Mouse (Mus musculus) c-Kit-positive CD71-positive TER-119-negative erythroid progenitor cells, embryonic 14.5 days (primary cell): Measurements from ENCODE around the gene Fam111a.
"Not testable (repeated sequence)": the region's sequence is repeated elsewhere in the genome, so short reads cannot be mapped to it uniquely, and the experiment has no call there.

Experiments
- DNase-seq: peaks from one replicate; pipeline ENCODE4 v3.0.0-alpha.2; 2013; ENCODE audit warnings: low read depth

Fam111a gene

DNA sequence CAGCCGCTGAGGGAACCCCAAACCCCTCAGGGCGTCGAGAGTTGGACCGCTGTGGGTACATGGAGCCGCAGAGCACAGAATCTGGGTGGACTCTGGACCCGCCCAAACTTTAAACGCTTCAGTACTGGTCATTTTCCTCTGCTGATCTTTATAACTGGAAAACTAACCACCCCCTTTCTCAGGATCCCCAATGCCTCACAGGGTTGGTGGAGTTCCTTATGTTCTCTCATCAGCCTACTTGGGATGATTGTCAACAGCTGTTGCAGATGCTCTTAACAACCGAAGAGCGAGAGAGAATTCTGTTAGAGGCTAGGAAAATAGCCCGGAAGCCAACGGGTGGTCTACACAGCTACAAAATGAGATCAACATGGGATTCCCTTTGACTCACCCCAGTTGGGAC, at the start of gene Fam111a:
Gene Fam111a, plus strand, starts transcription at position 301 of the 400 bp plus-strand sequence.
- not testable (repeated sequence) for DNase-seq

DNA sequence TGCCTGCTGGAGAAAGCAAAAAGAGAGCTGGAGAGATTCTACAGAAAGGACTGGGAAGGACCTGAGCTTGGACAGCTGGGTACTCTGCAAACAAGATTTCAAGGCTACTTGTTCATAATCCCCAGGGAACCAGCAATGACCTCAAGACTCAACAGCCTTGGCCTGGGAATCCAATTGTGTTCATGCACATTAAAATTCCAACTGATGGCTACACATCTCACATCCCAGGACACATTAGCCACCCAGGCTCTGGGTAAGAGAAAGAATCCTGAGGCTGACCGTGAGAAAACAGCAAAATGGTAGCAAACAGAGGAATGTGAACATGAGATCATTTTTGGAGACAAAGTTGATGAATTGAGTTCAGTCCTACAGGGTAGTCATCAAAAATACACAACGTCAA, 49.3 kb upstream of the Fam111a start:
- DNase-seq, result no peak

GRCm38 (mm10) chr19:12497909-12498308, 47.6 kb upstream of the Fam111a start:
- DNase-seq, result no peak

DNA sequence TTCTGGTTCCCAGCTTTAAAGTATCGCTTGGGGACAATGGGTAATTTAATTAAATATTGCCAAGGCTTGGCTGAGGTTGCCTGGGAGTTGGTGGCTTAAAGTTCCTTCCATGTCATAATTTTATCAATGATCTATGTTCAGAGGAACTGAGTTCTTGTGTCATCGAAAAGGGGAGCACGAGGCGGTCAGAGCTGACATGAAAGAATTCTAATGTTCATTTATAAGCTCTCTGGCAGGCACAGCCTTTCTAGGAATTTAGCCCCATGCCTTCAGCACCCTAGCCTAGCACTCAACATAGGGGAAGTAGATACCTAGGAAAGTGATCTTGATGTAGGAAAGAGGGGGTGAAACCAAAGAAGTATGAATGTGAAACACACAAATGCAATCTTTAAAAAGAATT, 47.2 kb upstream of the Fam111a start:
- DNase-seq, result no peak

- no peak for DNase-seq
Measured at GRCm38 (mm10) chr19:12498941-12499340, 46.6 kb upstream of the Fam111a start.

DNA sequence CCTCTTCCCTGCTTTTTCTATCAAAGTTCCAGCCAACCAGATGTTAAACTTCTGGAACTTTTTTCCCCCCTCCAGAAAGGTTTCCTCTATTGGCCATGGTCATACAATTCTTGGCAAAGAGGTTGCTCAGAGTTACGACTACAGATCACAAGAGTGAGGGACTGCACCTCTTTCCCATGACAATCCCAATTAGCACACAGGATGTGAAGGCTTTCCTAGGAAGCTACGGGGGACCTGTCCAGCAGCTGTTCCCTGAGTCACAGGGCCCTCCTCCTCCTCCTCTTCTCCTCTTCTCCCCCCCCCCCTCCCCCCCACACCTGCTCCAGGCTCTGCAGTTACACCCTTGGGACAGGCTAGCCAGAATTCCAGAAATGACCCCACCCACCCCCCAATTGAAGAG, 46.1 kb upstream of the Fam111a start:
- no peak for DNase-seq

DNA sequence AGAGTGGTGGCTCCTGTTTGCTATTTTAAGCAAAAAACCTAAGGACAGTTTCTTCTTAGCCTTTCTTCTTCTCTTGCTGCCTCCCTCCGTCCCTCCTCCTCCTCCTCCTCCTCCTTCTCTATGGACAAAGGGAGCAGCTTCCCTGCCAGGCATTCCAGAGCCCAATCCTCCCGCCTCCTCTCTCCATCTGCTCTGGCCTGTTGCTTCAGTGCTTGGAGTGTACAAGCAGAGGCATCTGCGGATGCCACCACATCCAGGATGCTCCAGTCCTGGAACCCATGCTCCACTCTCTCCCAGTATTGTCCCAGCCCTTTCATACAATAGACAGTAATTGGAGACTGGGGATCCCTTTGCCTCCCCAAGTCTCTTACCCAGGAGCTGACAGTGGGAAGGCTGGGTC, 45.4 kb upstream of the Fam111a start:
- no peak for DNase-seq

DNA sequence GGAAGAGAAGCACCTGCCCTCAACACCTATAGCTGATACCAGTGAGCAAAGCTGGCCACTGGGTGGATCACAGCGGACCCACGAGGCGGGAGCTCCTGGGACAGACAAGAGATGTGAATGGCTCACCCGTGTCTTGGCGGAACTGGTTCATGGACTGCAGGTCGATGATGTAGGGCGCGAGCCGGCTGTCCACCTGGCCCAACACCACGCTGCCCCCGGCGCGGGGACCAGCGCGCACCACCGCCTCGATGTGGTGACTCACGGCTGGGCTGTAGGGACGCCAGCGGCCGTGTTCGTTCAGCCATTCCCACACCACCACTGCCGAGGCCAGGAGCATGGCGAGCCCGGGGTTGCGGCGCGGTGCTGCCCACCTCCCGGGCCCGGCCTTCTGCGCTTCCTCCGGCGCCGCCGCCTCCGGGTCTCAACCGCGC, 44.6 kb upstream of the Fam111a start:
- no peak for DNase-seq

DNA sequence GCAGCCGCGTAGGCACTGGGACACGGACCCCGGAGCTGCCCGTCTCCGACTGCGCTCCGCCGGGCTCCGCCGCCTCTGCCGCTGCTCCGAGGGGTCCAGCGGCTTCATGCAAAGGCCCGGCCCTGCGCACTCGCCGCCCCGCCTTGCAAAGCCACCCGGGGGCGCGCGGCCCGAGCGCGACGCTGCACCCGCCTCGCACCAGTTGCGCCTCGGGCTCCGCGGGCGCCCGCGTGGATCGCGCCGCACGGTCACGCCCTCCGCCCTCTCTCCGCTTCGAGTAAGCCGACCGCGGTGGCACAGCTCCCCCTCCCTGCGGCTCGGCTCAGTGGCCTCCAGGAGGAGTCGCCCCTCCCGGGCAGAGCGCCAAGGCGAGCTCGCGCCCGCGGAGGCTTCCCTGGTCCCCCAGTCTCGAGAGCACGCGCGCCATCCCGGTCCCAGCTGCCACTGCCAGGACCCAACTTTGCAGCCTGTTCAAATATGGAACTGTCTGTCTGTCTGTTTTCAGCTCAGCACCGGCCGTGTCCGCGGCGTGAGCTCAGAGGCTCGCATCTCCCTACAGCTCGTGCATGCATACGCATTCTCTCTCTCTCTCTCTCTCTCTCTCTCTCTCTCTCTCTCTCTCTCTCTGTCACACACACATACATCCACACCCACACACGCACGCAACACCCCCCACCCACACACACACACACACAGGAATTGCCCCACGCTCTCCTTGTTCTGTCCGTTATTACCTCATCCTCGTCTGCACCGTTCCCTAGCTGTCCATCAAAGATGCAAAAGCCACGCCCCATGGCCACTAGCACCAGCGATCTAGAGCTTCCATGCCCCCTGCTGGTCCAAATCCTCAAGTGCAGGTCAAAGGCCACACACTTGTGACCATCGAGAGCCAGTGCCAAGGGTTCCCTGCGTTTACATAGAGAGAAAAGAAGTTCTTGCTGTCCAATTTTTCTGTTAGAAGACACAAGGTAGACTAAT, 43.9 kb upstream of the Fam111a start, which contains the start of gene Dtx4:
Gene Dtx4, minus strand, starts transcription at position 85 of the 978 bp plus-strand sequence.
- DNase-seq, result peak; percentile 79

- no peak for DNase-seq
Measured at GRCm38 (mm10) chr19:12502756-12503155, 42.8 kb upstream of the Fam111a start.

GRCm38 (mm10) chr19:12514621-12515020, 30.9 kb upstream of the Fam111a start:
- no peak for DNase-seq

DNA sequence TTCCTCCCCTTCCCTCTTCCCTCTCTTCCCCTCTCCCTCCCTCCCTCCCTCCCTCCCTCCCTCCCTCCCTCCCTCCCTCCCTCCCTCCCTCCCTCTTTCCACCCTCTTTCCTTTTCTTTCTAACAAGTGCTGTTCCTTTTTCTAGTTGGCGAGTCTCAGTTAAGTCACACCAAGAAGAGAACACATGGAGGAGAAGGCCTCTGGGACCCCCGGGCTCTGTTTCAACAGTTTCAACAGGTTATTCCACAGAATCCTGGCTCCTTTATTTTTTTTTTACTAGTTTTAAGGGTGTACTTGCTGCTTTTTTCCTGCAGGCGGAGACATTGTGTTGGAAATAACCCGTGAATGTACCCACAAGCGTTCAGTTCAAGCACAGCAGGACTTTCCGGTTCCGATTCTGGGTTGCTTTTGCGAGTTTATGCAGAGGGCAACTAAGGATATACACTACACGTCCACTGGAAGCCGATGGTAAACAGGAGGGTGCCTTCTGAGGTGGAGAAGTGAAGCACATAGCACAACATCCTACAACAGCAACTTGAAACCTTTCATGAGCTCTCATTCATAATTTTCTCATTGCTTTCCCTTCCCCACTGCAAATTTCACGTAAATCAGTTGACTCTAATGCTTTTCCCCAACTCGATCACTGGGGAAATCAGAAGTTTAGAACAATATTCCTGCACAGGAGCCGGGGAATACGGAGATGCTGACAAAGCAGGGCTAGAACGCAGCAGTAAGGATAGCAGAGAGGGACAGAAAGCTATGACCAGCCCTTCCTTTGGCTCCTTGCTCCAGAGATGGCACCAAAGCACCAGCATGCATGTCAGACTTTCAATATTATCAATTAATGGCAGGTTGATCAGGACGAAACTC, 27.6 kb upstream of the Fam111a start:
- peak; percentile 35 for DNase-seq

GRCm38 (mm10) chr19:12518541-12518890, 27.0 kb upstream of the Fam111a start:
- no peak for DNase-seq

- no peak for DNase-seq
Measured at GRCm38 (mm10) chr19:12523377-12523776, 22.2 kb upstream of the Fam111a start.

DNA sequence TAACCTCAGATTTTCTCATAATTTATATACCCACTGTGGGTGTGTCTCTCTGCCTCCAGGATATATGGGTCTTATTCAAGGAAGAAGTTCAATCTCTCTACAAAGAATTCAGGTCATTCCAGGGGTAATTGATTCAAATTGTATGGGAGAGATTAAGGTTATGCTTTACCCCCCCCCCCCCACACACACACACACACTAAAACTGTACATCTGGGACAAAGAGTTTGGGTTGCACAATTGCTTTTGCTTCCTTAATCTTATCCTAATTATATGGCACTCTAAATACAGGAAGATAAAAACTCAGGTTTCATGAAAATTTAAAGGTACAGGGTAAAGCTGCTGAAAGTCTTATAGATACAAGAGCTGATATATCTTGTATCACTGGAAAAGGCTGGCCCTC, 8.4 kb upstream of the Fam111a start:
- no peak for DNase-seq

DNA sequence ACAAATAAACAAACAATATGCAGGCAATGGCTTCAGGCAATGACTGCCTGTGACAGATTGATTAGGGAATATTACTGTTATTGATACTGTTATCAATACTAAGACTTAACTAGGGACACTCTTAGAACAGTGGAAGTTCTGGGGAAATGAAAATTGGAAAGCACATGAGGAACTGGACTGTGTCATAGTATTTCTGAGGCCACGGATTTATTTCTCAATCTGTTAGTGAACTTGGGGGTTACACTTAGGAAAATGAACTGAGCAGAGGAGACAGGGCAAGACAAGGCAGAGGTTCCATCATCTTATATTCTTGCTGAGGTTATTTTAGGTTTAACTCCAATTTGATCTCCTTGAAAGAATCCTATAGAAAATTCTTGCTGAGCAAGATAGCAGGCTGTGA, 5.6 kb upstream of the Fam111a start:
- DNase-seq, result no peak

DNA sequence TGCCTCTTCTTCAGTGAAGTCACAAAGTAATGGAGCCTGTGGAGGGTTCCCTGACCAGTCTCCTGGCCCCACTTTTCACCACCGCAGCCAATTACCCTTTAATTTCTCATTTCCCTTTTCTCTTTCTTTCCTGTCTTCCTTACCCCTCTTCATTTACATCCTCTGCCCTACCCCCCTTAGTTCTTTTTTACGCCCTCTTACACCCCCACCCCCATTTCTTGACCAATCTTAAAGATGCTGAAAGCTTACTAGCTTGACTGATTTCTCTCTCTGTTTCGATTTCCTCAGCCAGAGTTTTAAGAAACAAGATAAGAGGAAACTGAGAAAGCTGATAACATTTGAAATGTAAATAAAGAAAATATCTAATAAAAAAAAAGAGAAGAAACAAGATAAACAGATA, 4.8 kb upstream of the Fam111a start:
- DNase-seq, result no peak

GRCm38 (mm10) chr19:12541644-12542043, 3.9 kb upstream of the Fam111a start:
- DNase-seq, result no peak

- peak; percentile 9 for DNase-seq
Measured at GRCm38 (mm10) chr19:12549166-12549565, 3.6 kb downstream of the Fam111a start.

DNA sequence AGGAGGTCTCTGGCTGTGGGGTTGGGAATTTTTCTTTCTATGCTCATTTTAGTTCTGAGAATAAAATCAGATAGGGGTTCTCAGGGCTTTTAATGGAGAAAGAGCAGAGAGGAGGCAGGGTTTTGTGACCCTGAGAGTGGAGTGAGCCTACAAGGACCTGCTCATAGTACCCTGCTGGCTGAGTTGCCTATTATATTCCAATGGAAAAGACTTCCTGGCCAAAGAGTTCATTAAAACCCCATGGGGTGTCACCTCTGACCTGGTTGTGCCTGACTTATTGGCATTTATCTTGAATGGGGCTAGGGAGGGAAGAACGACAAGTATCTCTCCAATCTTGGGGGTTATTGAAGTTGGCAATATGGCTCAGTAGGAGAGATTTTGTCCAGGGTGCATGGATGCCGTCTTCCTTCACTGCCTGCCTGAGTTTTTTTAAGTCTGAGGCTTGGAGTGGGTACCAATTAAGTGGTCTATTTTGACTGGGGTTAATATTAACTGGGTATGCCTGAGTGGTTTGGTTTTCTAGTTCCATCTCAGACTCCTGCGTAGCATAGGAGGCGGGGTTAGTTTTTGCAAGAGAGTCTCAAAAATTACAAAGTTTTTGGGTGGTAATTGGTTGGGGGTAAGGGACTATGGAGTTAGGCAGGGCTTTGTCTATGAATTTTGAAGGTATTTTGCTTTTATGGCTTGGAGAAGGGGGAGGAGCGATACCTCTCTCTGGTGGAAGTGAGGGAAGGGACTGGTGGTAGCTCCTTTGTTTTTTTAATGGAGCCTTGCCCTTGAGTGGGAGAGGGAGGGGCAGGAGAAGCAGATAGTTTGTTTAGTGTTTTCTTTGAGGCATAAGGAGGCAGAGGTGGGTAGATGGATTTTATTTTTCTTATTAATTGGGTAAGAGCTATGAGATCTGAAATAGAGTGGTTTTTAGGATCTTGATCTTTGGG, 4.7 kb downstream of the Fam111a start:
- DNase-seq, result no peak

DNA sequence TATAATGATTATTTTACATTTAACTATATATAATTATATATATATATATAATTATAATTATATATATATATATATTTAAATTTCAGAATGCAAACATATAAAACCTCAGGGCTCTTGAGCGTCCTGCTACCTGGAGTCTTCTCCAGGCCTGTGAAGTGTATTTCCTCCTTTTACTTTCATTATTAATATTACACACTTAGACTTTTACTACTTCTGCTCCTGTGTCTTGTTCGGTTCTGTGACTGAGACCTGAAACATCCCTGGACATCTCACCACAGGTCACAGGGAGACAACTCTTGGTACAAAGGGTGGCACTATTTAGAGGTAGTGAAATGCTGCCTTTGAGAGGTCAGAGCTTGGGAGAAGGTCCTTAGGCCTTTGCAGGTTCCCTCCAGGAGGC, 10.8 kb downstream of the Fam111a start:
- no peak for DNase-seq

DNA sequence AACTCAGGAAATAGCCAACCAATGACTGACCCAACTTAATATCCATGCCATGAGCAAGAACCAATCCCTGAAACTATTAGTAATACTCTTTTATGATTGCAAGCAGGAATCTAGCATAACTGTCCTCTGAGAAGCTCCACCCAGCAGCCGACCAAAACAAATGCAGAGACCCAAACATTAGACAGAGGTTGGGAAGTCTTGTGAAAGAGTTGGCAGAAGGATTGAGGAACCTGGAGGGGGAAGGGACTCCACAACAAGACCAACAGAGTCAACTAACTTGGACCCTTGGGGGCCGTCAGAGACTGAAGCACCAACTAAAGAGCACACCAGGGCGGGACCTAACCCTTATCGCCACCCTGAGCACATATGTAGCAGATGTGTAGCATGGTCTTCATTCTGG, 12.7 kb downstream of the Fam111a start:
- no peak for DNase-seq
